Mouse (Mus musculus) large intestine, adult 2 months (tissue): ENCODE measurements around the gene Itpkb. TPM values are rescaled to one million over a fixed set of nuclear protein-coding genes. Genes with fewer than 3 reads are reported as not detected.

Source experiments
- polyA plus RNA-seq: library from polyadenylated mRNA; depleted of rRNA; stranded (reverse); fragments of >200 nt; gene quantifications from 2 replicates; pipeline ENCODE4 v1.2.3, GENCODE M21; 2012; rRNA removed

The Itpkb gene
- polyA plus RNA-seq, 1 experiment: 6.3 TPM

Other genes starting within 250 kb of the Itpkb start
- 19.4 and 29.9 TPM in 2 replicates for gene Coq8a, start 130.9 kb upstream of the Itpkb start, polyA plus RNA-seq
- 31.5 and 32.6 TPM in 2 replicates for gene Psen2, start 67.0 kb upstream of the Itpkb start, polyA plus RNA-seq
- 6.3 and 7.5 TPM in 2 replicates for gene Stum, start 153.0 kb downstream of the Itpkb start, polyA plus RNA-seq
- 17.2 and 18.9 TPM in 2 replicates for gene Parp1, start 238.4 kb downstream of the Itpkb start, polyA plus RNA-seq